Mouse (Mus musculus) G1E (cell line): ENCODE measurements at regions not wholly inside any gene's neighbourhood (a gene's known extent, or its start where the extent isn't known, plus 50 kb on each side); places are given as distances from the start of the nearest gene placed in this dataset.

ENCODE experiments used
- CTCF ChIP-seq: IDR thresholded peaks from 2 replicates; pipeline ENCODE4 v1.5.1; 2012; ENCODE audit warnings: low read depth, low read length, inconsistent platforms, mixed read lengths
- GATA1 ChIP-seq: IDR thresholded peaks from 2 replicates; pipeline ENCODE4 v1.6.1; 2012; ENCODE audit warnings: borderline replicate concordance, low read length, inconsistent platforms, mixed read lengths
- GATA2 ChIP-seq: IDR thresholded peaks from 2 replicates; pipeline ENCODE4 v1.6.1; 2012; ENCODE audit warnings: low read depth, low read length, inconsistent platforms, borderline replicate concordance
- POLR2AphosphoS5 ChIP-seq: IDR thresholded peaks from 2 replicates; pipeline ENCODE4 v1.6.1; 2012; ENCODE audit warnings: low read depth, low read length, inconsistent platforms; ENCODE audit not compliant: insufficient replicate concordance
- TAL1 ChIP-seq: conservative IDR thresholded peaks from 2 replicates; pipeline ENCODE4 v1.6.1; 2012; ENCODE audit warnings: low read depth, low read length, inconsistent platforms, mixed read lengths

DNA sequence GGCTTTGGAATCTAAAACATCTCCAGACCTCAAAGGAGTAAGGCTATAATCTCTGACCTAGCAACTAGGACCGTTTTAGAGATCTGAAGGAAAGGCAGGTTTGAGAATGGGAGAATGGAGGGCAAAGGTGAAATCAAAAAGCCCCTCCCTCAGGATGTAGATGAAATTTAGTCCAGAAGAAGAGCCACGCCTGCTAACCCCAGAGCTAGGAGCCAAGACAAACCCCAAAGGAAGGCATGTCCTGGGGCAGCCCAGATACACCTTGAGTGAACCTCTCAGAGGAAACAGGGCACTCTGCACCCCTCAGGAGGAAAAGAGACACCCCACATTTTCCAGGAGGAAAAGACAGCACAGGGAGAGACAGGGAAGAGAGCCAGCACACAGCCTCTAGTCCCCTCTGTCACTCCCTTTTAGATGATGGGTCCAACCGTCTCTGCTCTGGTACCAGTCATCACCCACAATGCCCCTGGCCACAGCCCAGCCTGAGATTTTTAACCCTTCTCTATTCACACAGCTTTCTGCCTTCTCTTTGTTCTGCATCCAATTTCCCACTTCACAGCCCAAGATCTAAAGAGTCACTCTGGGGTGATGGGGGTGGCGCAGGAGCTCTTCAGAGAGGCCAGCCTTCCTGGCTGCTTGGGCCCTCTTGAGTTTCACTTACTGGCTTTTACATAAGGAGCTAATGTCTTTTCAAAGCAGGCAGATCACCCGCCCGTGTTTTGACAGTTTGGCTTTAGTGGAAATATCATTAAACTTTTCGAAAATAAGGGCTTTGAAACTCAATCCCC lies 105.0 kb upstream of the Irf2bp2 start:
- TF ChIP-seq CTCF (no peak), GATA1 (no peak), GATA2 (no peak), TAL1 (no peak), POLR2AphosphoS5 (no peak)
